Mouse (Mus musculus) heart, adult 10 weeks (tissue): ENCODE data around the gene Phf24. TPM values are rescaled to one million over a fixed set of nuclear protein-coding genes. Genes with fewer than 3 reads are reported as not detected.

Source experiments
- polyA plus RNA-seq: library from polyadenylated mRNA; stranded (reverse); fragments of 350-450 nt; fragmentation: Illumina TruSeq; extraction: RNeasy Lipid Tissue Mini Kit (QIAGEN cat#74804); gene quantifications from one replicate; pipeline ENCODE4 v1.2.3, GENCODE M21; 2014; ENCODE audit warnings: low read depth, low replicate concordance

Phf24 gene
- polyA plus RNA-seq: 1.8 TPM

DNA sequence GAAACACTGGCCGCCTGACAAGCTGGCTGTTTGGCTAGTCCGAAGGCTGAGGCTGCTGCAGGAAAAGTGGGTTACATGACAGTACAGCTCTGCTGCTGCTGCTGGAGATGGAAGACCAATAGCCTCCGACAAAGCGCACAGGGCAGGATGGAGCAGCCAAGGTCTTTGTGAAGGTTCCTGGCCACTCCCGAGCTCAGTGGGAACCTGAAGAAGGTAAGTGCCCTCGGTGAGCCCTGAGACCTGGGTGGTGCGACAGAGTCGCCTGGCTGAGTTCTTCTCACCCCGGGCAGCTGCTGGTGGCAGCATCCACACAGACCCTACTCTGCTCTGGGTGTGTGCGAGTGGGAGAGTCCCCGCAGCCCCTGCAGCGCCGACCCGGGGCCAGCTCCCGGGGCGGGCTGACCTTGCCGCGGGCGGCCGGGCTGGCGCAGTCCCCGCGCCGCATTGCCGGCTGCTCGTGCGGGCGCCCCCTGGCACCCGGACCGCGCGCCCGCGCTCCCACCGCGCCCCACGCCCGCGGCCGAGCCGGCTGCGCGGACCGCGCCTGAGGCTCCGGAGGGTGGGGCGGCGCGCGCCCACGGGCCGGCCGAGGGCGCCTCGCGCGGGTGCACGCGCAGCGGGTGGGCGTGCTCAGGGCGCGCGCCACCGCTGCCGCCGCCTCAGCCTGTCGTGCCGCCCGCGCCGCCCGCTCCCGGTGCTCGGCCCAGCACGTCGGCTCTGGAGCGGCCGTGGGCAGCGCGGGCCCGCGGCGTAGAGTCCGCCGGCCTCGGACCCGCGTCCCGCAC is at the start of gene Phf24:
Phf24 (plus strand) TSS at position 44 of the 785 bp plus-strand sequence.

DNA sequence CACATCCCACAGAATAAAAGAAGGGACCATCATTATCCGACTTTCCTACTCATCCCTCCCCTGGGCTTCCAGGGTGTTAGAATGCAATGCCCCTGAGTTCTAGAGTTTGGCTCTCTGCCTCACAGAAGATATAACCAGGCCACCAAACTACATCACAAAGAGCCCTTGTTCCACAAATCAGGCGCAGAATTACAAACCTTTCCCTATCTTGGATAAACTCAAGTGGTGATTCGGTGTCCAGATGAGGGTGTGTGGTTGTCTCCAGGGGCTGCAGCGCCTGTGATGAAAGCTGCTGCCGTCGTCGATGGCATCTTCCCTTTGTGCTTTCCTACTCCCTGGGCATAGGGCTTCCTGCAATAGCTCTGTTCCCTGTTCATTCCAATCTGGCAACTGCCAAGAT is 42.3 kb upstream of the Phf24 start, which contains the start of gene Fam205c:
Fam205c (minus strand) TSS at position 101 of the 400 bp plus-strand sequence.

DNA sequence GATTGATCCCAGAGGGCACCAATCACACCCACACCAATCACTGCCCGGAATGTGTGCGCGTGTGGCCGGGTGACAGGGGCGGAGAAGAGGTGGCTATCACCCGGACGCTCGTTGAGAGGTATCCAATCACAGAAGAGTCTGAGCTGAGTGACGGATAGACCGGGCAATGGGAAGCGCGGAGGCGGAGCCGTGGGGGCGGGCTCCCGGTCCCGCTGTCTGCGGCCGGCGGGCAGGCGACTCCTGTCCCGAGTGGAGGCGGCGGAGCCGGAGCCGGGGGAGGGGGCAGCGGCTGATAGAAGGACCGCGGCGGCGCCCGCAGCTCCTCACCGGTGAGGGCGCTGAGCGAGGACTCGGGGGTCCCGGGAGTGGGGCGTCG is 33.2 kb downstream of the Phf24 start, which contains the start of gene Dnajb5:
Dnajb5 (plus strand) TSS at position 139 of the 376 bp plus-strand sequence.

DNA sequence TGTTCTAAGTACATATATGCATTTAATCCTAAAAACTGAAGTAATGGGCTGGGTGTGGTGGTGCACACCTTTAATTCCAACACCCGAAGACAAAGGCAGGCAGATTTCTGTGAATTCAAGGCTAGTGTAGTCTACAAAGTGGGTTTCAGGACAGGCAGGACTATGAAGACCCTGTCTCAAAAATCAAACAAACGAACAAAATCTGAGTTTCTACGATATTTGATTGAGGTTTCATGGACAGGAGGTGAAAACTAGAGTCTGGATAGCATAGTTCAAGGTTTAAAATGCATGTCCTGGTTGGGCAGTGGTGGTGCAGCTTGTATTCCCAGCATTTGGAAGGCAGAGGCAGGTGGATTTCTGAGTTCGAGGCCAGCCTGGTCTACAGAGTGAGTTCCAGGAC is 52.8 kb downstream of the Phf24 start, which contains the start of gene 1700022I11Rik:
1700022I11Rik (plus strand) TSS at position 301 of the 400 bp plus-strand sequence.

Other genes with a start within 250 kb of the Phf24 start
- gene 4930578G10Rik, start 181.1 kb upstream of the Phf24 start, polyA plus RNA-seq: not detected
- gene Ccl19, start 160.1 kb upstream of the Phf24 start, polyA plus RNA-seq: 4.0 TPM
- gene Ccl21a, start 142.7 kb upstream of the Phf24 start, polyA plus RNA-seq: 53.5 TPM
- gene Fam205a1, start 62.8 kb upstream of the Phf24 start, polyA plus RNA-seq: not detected
- 0.21 TPM for gene Gm12394, start 59.9 kb upstream of the Phf24 start, polyA plus RNA-seq
- 0.81 TPM for gene Fam205c, start 42.4 kb upstream of the Phf24 start, polyA plus RNA-seq
- 87.1 TPM for gene Dnajb5, start 33.2 kb downstream of the Phf24 start, polyA plus RNA-seq
- gene 1700022I11Rik, start 52.9 kb downstream of the Phf24 start, polyA plus RNA-seq: not detected
- 315 TPM for gene Vcp, start 83.8 kb downstream of the Phf24 start, polyA plus RNA-seq
- 2.6 TPM for gene Fancg, start 93.8 kb downstream of the Phf24 start, polyA plus RNA-seq
- 16.0 TPM for gene Pigo, start 109.2 kb downstream of the Phf24 start, polyA plus RNA-seq
- 111 TPM for gene Stoml2, start 115.0 kb downstream of the Phf24 start, polyA plus RNA-seq
- 28.0 TPM for gene Fam214b, start 129.6 kb downstream of the Phf24 start, polyA plus RNA-seq
- gene Unc13b, start 142.3 kb downstream of the Phf24 start, polyA plus RNA-seq: 14.5 TPM